Mouse (Mus musculus): ENCODE results near the gene Vwa8.

Vwa8 gene

DNA sequence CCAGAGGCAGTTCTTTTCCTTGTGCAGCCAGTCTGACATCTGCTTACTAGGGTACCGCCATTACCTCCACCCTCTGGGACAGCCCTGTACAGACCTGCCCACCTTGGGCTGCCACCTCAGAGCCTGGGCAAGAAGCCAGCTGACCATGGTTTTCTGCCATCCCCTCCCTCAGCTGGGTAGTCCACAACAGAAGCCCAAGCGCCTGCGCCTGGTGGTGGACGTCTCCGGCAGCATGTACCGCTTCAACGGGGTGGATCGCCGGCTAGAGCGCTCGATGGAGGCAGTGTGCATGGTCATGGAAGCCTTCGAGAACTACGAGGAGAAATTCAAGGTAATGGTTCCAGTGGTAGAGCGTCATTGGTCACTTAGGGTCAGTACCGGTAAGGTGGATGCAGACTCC is 333.9 kb downstream of the Vwa8 start:
- no peak for DNase-seq (ENCODE audit: low spot score in 2 of 2)

DNA sequence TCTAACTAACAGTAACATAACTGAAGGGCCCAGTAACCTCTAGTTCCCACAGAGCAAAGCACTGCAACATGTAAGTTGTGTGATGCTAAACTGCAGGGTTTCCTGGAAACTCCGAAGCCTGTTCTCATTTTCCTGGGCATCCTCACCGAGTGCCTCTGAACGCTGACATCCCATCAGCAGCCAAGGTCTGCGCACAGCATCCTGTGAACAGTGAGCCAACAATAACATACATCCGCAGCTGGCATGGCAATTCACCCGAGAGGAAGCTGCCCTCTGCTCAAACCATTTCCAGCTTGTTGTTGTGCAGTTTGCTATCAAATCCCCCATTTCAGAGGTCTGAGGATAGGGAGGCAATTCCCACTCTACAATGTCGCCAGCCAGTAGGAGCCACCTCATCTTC is 334.4 kb downstream of the Vwa8 start:
- no peak for DNase-seq (ENCODE audit: low spot score in 2 of 2)

DNA sequence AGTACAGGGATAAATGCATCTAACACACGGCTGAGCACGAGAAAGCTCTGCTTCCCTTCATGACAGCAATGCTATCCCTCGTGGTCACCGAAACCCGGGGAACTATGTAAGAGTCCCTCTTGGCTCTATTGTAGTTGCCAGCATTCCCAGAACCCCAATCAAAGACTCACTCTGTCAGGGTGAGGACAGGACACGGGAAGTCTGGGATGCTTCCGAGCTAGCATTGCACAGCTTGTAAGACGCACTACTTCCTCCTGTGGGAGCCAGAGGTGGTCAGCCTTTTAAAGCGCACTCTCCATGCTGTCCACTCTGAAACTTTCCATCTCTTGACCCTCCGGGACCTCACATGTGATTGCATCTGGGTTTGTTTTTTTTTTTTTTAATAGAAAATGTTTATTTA is 335.2 kb downstream of the Vwa8 start:
- DNase-seq (ENCODE audit: low spot score in 2 of 2): no peak

DNA sequence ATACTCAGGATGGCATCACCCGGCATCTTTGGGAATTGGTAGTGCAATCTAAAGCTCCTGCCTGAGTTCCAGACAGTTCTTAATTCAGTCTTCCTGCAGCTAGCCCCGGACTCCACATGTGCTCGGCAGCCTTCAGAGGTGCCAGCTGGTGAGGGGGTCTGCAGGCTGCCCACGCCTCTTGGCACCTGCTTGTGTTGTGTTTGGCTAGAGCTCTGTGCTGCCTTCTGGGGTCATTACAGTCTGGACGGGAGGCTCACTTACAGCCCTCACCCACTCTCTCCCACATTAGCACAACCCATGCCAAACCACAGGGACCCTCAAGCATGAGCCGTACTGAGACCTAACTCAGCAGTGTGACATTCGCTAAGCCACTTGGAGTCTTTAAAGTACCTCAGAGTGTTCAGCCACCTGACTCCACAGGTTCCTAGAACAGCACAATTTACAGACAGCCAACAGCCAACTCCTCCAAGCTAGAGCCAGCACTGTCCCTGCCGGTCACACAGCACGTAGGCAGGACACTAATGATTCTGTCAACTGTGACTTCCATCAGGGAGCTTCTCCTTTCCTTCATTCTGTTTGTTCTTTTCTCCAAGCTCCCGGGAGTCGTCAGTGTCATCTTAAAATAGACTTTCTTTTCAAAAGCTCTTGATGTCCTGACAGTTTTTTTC is 336.3 kb downstream of the Vwa8 start:
- DNase-seq (ENCODE audit: low spot score in 2 of 2): no peak

DNA sequence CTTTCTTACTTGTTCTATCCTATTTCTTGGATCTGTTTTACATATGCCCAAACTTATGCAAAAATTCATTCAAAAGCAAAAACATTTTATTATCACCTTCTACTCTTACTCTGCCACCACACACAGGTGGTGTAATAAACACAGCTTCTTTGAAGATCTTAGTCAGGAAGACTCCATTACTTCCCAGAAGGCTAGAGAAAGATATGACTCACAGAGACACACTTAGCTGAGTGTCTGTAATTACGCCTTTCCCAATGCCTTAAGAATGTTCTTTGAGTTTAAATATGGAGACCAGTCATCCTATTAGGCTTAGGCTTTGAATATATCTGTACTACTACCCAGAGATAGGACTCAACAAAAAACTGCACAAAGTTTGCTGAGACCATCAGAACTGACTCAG is 338.1 kb downstream of the Vwa8 start:
- DNase-seq (ENCODE audit: low spot score in 2 of 2): no peak

DNA sequence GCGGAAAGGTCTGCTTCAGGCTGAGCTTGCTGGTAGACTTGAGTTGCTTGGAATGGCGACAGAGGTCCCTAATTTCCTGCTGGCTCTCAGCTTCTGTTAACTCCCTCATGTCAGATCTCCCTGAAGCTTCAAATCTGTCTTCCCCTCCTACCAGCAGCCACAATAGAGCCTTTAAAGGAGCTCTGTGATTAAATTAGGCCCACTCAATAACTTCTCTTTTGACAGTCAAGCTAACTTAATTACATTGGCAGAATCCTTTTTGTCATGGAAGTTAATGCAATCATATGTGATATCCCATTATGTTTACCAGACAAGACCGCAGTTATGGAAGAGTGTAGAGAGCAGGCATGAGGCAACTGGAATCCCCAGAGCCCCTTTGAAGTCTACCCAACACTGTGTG is 347.9 kb downstream of the Vwa8 start:
- no peak for DNase-seq (ENCODE audit: low spot score in 2 of 2)

DNA sequence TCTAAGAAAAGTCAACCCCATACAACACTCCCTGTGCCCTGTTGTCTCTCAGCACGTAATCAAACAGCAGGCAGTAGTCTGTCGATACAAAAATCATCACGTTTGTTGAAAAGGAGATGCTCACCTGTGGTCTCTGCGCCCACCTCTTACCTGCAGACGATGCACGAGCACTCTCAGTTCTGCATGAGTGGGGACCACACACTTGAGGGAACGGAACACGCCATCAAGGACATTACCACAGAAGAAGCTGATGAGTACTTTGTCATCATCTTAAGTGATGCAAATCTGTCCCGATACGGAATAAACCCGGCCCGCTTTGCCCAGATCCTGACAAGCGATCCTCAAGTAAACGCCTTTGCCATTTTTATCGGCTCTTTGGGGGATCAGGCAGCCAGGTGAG is 349.2 kb downstream of the Vwa8 start:
- no peak for DNase-seq (ENCODE audit: low spot score in 2 of 2)

DNA sequence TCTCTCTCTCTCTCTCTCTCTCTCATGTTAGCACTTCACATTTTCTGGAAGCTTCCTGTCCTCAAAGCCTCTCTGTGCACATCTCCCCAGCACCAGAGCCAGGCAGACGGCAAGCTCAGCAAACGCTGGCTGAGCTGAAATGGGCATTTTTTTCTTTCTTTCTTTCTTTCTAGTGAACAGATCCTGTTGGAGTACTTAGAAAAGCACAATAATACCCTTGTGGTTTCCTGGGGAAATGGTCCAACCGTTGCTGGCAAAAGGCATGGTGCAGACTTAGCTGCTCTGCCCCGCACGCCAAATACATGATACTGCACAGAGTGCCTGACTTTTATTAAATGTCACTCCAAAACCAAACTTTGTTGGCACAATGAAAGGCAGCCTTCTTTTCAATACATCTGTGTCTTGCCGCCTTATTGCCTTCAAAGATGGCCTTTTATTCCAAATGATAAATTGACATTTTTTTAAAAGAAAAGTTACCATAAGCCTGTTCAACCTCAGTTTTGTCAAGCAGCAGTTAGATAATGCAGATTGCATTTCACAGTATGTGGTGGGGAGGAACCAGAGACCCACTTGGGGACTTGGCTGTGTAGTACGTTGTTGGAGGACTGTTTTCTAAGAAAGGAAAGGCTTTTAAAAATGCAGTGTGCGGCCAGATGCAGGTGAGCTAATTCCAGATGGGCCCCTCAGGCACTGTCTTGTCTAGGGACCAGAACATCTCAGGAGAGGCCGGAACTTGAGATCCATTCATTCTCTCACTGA is 351.5 kb downstream of the Vwa8 start:
- no peak for DNase-seq (ENCODE audit: low spot score in 2 of 2)

DNA sequence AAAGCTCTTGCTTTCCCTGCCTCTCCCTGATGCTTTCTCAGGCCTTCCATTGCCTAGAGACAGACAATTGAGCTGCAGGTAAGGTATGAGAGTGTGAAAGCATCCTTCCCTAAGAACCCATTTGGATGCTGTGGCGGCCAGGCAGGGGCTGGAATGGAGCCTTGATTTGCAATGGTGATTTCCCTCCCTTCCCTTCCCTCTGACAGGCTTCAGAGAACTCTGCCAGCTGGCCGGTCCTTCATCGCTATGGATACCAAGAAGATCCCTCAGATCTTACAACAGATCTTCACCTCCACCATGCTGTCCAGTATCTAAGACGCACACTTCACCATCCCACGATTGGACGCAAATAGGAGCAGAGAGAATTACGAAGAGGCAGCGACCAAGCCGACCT is 352.0 kb downstream of the Vwa8 start:
- no peak for DNase-seq (ENCODE audit: low spot score in 2 of 2)

DNA sequence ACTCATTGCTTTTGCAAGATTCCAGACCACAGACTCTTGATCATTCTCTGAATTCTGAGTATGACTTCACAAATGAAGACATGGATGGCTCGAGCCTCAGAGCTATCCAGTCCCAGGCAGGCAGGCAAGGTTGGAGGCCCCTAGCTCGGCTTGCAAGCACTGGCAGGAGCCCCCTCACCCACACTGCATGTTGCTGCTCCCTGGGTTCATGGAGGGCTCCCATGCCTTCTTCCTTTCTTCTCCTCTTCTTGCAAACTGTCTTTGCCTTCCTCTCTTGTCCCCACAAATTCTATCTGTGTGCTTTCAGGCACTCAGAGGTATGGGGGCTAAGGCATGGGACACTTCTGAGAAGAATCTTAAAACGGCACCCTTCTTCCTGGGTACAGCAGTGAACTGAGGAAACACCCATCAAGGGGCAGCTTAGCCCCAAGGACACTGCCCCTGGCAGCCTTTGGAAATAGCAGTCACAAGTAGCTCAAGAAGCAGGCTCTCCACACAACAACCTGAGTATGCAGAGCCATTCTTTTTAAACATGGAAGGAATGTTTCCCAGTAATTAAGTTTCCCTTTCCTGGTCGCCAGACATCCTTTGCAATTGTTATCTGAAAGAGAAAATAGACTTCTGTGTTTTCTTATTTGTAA is 354.0 kb downstream of the Vwa8 start:
- no peak for DNase-seq (ENCODE audit: low spot score in 2 of 2)

DNA sequence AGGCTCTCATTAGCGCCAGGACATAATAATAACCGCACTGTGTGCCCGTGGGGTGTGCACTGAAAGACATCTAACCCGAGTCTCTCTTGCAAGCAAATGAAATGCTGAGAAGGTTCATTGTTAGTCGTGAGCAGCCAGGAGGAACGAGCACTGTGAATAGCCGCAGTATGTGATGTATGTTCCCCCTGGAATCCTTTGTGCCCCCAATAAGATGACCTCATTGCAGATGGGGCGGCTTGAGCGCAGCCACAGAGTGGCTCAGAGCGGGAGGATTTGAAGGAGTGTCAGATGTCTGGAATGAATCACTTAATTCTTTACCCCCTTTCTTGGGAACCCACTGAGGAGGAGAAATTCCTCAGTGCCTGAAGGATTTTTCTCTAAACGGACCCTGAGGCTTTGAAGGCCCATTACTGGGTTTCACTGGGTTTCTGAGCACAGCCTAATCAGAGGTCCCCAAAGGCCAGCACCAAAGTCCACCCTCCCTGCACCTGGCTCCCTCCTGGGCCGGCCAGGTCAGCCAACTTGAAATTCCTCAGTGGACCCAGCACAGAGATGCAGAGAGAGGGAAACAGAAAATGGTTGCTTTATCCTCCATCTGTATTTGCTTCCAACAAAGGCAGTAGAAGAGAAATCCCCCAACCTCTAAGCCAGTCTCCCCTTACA is 354.8 kb downstream of the Vwa8 start:
- DNase-seq (ENCODE audit: low spot score in 2 of 2): no peak

DNA sequence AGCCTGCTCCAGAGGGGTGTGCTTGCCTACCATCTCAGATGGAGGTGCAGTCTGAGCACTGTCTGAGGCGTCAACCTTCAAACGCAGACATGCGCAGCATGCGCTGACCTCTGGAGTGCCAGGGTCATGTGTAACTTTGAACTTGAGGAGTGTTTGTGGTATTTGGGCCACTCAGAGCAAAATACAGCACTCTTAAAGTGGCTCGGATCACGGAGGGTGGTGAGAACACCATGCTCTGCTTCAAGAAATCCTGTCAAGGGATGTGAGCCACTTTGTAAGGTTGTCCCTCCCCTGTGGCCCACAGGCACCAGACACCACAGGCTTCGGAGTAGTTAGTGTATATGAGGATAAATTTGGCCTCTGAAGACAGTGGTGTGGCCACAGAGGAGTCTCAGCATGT is 356.0 kb downstream of the Vwa8 start:
- no peak for DNase-seq (ENCODE audit: low spot score in 2 of 2)

DNA sequence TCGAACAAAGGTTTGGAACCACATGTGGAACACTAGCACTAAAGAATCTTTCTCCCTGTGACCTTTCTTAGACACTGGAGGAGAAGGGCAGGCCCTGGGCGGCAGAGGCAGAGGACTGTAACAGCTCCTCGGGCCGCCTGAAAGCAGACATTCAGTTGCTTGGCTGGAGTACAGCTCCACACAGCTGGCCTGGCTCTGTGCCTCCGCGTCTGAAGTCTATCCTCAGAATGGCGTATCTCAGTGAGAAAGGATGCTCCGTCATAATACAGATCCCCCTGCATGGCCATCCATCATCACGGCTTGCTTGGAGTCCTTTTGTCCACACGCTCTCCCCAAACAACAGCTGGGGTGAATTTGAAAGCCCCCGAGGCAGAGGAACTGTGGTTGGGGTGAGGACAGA is 357.4 kb downstream of the Vwa8 start:
- DNase-seq (ENCODE audit: low spot score in 2 of 2): no peak

DNA sequence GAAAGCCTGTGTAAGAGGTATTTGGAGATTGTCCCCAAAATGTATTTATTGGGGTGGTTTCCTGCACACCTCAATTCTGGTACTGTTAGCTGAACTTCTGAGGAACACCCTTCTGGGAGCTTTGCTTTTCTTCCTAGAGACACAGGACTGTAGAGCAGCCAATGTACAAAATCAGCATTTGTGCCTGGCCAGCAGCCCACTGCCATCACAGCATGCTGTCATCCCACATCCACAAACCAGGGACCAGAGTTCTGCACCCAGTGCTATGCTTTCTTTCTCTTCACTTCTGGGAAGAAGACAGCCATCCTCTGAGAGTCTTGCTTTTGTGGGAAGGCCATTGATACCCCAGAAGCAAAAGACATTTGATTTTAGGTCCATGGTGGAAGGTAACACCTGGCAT is 359.6 kb downstream of the Vwa8 start:
- DNase-seq (ENCODE audit: low spot score in 2 of 2): no peak

DNA sequence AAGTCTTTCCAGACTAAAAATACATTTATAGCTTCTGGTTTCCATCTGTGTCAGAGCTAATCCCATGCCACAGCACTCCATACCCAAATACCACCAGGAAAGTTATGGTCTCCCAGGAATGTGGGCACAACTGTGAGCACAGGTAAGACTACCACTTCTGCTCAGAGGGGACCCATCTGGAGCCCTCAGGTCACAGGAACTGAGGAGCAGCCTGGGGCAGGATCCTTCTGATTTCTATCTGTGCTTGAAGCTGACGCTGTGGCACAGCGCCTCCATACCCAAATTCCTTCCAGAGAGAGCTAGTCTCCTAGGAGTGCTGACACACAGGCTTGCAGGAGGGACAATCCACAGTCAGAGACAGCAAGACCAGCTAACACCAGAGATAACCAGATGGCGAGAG is 361.0 kb downstream of the Vwa8 start:
- DNase-seq (ENCODE audit: low spot score in 2 of 2): no peak

DNA sequence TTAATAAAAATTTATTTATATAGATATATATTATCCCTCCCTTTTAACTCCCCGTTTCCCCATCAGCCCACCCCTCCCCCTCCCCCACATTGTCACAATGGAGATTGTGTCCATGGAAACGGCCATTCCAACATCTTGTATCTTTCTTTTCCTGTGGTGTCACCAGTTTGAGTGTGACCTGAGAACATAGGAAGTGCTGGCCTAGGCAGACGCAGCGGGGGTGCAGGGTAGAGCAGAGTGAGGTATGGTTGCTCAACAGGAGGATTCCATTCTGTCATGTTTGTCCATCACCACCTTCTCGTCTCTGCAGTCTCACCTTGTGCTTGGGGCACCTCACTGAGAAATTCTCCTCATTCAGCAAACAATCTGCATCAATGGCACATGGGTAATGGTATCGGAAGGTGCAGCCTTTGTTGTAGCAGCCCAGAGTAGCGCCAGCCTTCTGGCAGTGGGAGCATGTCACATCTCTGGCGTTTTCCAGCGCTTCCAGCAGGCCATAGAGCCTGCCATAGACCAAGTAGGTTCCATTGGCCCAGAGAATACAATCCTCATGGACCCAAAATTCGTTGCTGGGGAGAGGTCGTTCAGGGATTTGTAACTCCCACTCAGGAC is 363.6 kb downstream of the Vwa8 start:
- DNase-seq (ENCODE audit: low spot score in 2 of 2): no peak

DNA sequence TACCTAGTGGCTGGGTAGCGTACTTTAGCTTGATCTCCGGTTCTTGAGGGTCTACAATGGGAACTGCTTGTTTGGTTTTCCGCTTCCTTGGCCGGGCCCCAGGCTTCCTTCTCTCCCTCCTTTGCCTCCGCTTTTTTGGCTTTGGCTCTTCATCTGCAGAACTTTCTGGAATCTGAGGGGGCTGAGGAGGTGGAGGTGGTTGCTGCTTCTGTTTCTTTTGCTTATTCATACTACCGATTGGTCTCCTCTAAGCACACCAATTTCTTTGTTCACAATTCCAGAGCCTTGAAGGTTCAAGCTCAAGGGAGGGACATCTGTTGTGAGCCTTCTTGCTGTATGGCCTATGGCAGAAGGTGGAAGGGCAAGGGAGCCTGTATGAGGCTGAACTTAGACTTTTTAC is 365.3 kb downstream of the Vwa8 start:
- DNase-seq (ENCODE audit: low spot score in 2 of 2): no peak

DNA sequence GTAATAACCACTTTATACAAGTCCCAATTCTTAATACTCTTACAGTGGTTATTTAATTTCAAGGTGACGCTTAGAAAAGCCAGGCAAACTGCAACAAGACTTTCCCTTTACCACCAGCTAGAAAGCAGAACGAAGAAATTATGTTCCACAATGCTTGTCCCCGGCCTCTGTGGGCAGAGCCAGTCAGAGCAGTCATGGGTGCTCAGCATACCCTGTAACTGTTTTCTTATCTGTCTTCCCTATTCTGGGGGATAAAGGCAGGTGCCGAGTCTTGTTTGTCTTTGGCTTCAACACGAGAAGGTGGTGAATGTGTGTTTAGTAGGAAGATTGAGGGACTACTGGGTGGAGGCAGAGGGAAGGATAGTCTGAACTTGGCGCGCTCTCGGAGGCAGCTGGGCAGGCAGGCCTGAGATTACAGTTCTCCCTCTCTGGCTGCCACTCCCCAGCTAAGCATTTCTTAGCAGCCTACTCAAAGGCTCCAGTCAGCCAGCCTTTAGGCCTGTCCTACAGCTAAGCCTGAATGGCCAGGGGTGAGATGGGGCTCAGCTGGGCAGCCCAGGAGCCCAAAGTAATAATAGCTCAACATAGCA is 365.9 kb downstream of the Vwa8 start:
- no peak for DNase-seq (ENCODE audit: low spot score in 2 of 2)

DNA sequence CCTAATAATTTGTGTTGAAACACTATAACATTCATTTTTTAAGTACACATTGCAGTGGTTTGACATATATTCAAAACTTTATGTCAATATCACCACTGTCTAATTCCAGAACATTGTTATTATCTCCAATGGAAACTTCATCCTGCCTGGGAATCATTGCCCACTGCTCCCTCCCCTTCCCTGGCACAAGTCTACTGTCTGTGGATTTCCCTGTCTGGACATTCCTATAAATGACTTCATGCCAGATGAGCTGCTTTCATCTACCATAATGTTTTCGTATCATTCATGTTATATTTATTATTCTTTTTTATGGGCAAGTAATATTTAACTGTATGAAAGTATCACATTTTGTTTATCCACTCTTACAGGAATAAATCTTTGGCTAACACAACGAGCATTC is 367.5 kb downstream of the Vwa8 start:
- no peak for DNase-seq (ENCODE audit: low spot score in 2 of 2)

DNA sequence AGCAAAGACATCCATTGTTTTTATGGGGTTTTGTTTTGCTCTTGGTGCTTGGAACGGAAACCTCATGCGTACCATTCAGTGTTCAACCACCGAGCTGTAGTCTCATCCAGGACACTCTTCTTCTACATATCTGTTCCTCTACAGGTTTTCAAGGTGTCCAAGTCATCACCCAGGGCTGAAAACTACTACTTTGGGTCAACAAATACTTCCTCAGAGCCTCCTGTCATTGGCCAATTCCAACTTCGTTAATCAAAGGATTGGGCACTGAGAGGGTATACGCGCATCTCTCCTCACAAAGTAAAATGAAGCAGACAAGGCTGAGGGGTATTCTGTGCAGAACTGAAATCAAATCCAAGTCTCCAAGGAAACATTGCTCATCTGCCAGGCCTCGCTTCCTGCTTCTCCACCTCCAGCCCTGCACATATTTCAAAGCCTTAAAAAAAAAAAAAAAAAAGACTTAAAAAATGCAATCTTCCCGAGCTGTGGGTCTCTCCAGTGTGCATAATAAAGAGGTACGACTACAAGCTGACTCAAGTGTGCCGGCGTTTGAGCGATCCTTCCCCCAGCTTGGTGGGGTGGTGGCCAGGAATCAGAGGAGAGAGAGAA is 374.7 kb downstream of the Vwa8 start:
- no peak for DNase-seq (ENCODE audit: low spot score in 2 of 2)

DNA sequence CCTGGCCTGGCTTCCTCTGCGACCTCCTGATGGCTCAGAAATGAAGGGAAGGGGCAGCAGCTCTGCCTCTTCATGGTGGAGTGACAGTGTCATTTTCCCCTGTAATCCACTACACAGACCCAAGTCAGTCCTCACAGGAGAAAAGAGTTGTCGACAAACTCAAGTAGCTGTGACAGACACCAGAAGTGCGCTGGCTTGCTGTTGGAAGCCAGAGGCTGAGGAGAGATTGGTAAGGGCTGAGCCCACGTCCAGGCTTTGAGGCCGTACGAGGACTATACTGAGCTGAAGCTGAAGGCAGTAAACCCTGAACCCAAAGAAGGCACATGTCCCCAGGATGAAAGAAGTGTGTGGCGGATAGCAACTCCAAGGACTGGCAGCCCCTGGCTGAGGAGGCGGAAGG is 376.6 kb downstream of the Vwa8 start:
- DNase-seq (ENCODE audit: low spot score in 2 of 2): no peak

DNA sequence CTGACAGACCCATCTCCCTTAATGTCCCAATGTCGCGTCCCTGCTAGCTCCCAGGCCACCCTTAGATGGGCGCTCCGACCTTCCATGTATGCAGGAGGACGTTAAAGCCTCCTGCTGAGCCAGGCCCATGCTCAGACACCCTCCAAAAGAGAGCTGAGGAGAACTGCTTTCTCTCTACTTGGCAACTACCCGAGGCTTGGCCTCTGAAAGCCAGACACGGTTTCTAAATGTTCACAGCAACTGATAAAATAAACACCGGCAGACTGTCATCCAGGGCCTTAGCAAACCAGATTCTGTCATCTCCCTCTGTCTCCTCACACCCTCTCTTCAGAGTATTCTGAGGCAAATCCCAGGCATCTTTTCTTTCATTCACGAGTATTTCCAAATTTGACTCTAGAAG is 377.2 kb downstream of the Vwa8 start:
- DNase-seq (ENCODE audit: low spot score in 2 of 2): no peak
